Mouse (Mus musculus): ENCODE data around the gene Tnni3k.

DNA sequence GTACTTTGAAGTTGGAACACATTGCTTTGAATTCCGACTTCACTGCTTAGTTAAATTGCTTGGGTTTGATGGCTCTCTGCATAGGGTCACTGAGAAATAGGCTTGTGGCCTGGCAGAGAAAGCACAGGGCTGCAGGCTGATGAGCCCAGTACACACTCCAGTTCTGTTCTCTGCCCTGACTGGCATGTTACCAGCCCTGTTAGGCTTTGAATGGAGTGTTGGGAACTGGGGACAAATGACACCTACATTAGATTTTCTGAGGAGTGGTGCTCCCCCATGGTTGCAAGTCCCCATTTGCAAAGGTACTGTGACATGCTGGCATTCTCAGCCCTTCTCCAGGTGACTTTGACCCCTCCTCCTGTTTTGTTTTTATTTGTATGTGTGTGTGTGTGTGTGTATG, 83.6 kb downstream of the Tnni3k start:
- TF ChIP-seq EP300 (IDR thresholded peaks at IDR 0.05; ENCODE audit: low read depth) (no peak), CTCF (IDR thresholded peaks at IDR 0.05; ENCODE audit: low read depth) (no peak)

Measured in heart, postnatal 0 days (tissue).